Mouse (Mus musculus): ENCODE results near the gene Lyve1. TPM values are rescaled to one million over a fixed set of nuclear protein-coding genes. Genes with fewer than 3 reads are reported as not detected.

Gene Lyve1
- polyA plus RNA-seq, 1 experiment from 2014 or later = 4.3 TPM

GRCm38 (mm10) chr7:110803131-110803530 is 59.9 kb downstream of the Lyve1 start:
- H3K4me2 ChIP-seq = no peak overlapping the region
- no peaks in the 10 kb centered on the region for H3K36me3 ChIP-seq
- H3K9ac ChIP-seq = no peak overlapping the region
- no peaks in the 10 kb centered on the region for H3K9me3 ChIP-seq
- H3K4me3 ChIP-seq = no peak overlapping the region
- H3K27ac ChIP-seq (replicated peaks) = no peak overlapping the region
- no peaks in the 10 kb centered on the region for H3K27me3 ChIP-seq
- ATAC-seq (ENCODE audit: low FRiP score, low read depth) = no peak
- peaks cover 6% of the 10 kb centered on the region for H3K4me1 ChIP-seq (replicated peaks)
- WGBS = 94% methylated on average over 10 of the region's 10 CpGs

DNA sequence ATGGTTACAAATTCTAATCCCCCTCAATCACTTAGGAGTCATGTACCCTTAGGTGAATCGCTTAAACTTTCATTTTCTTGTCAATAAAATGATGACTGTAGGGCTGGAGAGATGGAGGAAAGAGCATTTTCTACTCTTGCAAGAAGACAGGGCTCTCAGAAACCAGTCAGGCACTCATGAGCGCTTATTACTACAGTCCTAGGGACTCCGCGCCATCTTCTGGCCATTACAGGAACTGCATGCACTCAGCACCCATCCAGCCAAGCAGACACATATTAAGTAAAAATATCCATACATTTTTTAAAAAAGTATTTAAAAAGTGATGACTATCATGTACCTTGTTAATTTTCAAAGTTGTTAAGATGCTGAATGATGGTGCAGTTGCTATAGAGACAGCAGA is 62.0 kb downstream of the Lyve1 start:
- Histone ChIP-seq H3K4me1 (replicated peaks) (peaks cover 6% of the 10 kb centered on the region), H3K36me3 (no peaks in the 10 kb centered on the region), H3K4me2 (no peak overlapping the region), H3K27me3 (no peaks in the 10 kb centered on the region), H3K27ac (replicated peaks) (no peak overlapping the region), H3K9me3 (no peaks in the 10 kb centered on the region), H3K4me3 (no peak overlapping the region), H3K9ac (no peak overlapping the region)
- WGBS = under 1% methylated on average over 4 of the region's 4 CpGs
- peak; percentile 65; the same call in 1 of the 2 replicates for ATAC-seq (ENCODE audit: low FRiP score, low read depth)

Small RNA genes within 50 kb of the gene (microRNA-seq; reads per million reads assigned to microRNA genes)
- gene Gm47282 = not detected

Other genes starting within 250 kb of the Lyve1 start
- gene Sbf2, start 248.3 kb downstream of the Lyve1 start, polyA plus RNA-seq (2015; fragmentation: Nextera tagmentation; extraction: Ambion mirVana) = 55.1 and 56.7 TPM in 2 replicates
- 4.0 TPM in 2 replicates for gene Adm, start 235.6 kb downstream of the Lyve1 start, polyA plus RNA-seq (2015; fragmentation: Nextera tagmentation; extraction: Ambion mirVana)
- gene Ampd3, start 95.0 kb downstream of the Lyve1 start, polyA plus RNA-seq (2015; fragmentation: Nextera tagmentation; extraction: Ambion mirVana) = 11.9 TPM in 2 replicates
- 37.9 and 39.8 TPM in 2 replicates for gene Rnf141, start 18.8 kb downstream of the Lyve1 start, polyA plus RNA-seq (2015; fragmentation: Nextera tagmentation; extraction: Ambion mirVana)
- gene Mrvi1, start 119.2 kb upstream of the Lyve1 start, polyA plus RNA-seq (2015; fragmentation: Nextera tagmentation; extraction: Ambion mirVana) = 1.1 and 1.2 TPM in 2 replicates
- 76.0 and 78.0 TPM in 2 replicates for gene Ctr9, start 165.7 kb upstream of the Lyve1 start, polyA plus RNA-seq (2015; fragmentation: Nextera tagmentation; extraction: Ambion mirVana)
- gene Eif4g2, start 219.8 kb upstream of the Lyve1 start, polyA plus RNA-seq (2015; fragmentation: Nextera tagmentation; extraction: Ambion mirVana) = 1,003 and 1,033 TPM in 2 replicates

Measured in hindbrain, embryonic 15.5 days (tissue).